Mouse (Mus musculus): Measurements from ENCODE around the gene Fyn. TPM values are rescaled to one million over a fixed set of nuclear protein-coding genes. Genes with fewer than 3 reads are reported as not detected.
A peak's percentile ranks its signal among the peaks of the same experiment; 100 is the strongest.

The Fyn gene
- total and polyA plus RNA-seq, 2 experiments from 2014 or later: 10.8 to 24.1 TPM

- ATAC-seq (ENCODE audit: insufficient read depth, low read depth) (no peak), DNase-seq (ENCODE audit: low spot score) (no peak)
- WGBS: 82% methylated on average over 4 of the region's 4 CpGs
- peaks cover 7% of the 10 kb centered on the region for H3K36me3 ChIP-seq (replicated peaks; ENCODE audit: control insufficient read depth, insufficient read depth, low read length)
- H3K4me3 ChIP-seq (ENCODE audit: low read depth, low read length): no peak overlapping the region
- H3K4me1 ChIP-seq (ENCODE audit: control insufficient read depth, insufficient read depth): peaks cover 26% of the 10 kb centered on the region
- H3K27me3 ChIP-seq (ENCODE audit: control insufficient read depth, insufficient read depth, low read length): no peaks in the 10 kb centered on the region
- H3K9ac ChIP-seq (replicated peaks; ENCODE audit: low read depth, low read length): no peak overlapping the region
- TF ChIP-seq EP300 (IDR thresholded peaks at IDR 0.05; ENCODE audit: low read depth) (no peak), CTCF (IDR thresholded peaks at IDR 0.05; ENCODE audit: low read depth) (no peak)
- no peaks in the 10 kb centered on the region for H3K9me3 ChIP-seq (replicated peaks; ENCODE audit: control insufficient read depth, low read length)
- H3K4me2 ChIP-seq (ENCODE audit: low read depth, low read length): no peak overlapping the region
- H3K27ac ChIP-seq (ENCODE audit: low read depth): no peak overlapping the region
These were observed 35.5 kb downstream of the Fyn start for GRCm38 (mm10) chr10:39404175-39404574.

- DNase-seq (ENCODE audit: low spot score): no peak
- H3K36me3 ChIP-seq (replicated peaks; ENCODE audit: control insufficient read depth, insufficient read depth, low read length): no peaks in the 10 kb centered on the region; the same call in 1 of the 2 replicates
- ATAC-seq (ENCODE audit: insufficient read depth, low read depth): peak; percentile 42
- no peaks in the 10 kb centered on the region for H3K27me3 ChIP-seq (ENCODE audit: control insufficient read depth, insufficient read depth, low read length)
- TF ChIP-seq CTCF (IDR thresholded peaks at IDR 0.05; ENCODE audit: low read depth): no peak
- no peak for TF ChIP-seq EP300 (IDR thresholded peaks at IDR 0.05; ENCODE audit: low read depth)
- H3K27ac ChIP-seq (ENCODE audit: low read depth): peak overlapping the region; percentile 20; the same call in 1 of the 2 replicates
- 36% methylated on average over 10 of the region's 10 CpGs for WGBS
- H3K4me1 ChIP-seq (ENCODE audit: control insufficient read depth, insufficient read depth): peaks cover 37% of the 10 kb centered on the region
- H3K9ac ChIP-seq (replicated peaks; ENCODE audit: low read depth, low read length): peak overlapping the region; percentile 28; the same call in 1 of the 2 replicates
- H3K9me3 ChIP-seq (replicated peaks; ENCODE audit: control insufficient read depth, low read length): no peaks in the 10 kb centered on the region
- no peak overlapping the region for H3K4me3 ChIP-seq (ENCODE audit: low read depth, low read length)
- H3K4me2 ChIP-seq (ENCODE audit: low read depth, low read length): peak overlapping the region; percentile 22; the same call in 1 of the 2 replicates
These were observed 37.5 kb downstream of the Fyn start for GRCm38 (mm10) chr10:39405982-39406797.

GRCm38 (mm10) chr10:39406798-39407189 is 38.1 kb downstream of the Fyn start:
- 13% methylated on average over 7 of the region's 7 CpGs for WGBS
- Histone ChIP-seq H3K4me1 (ENCODE audit: control insufficient read depth, insufficient read depth) (peaks cover 39% of the 10 kb centered on the region), H3K4me2 (ENCODE audit: low read depth, low read length) (peak overlapping the region; percentile 22; the same call in 1 of the 2 replicates)

GRCm38 (mm10) chr10:39407553-39407952 is 38.9 kb downstream of the Fyn start:
- Histone ChIP-seq H3K4me2 (ENCODE audit: low read depth, low read length) (no peak overlapping the region), H3K36me3 (replicated peaks; ENCODE audit: control insufficient read depth, insufficient read depth, low read length) (no peaks in the 10 kb centered on the region; the same call in 1 of the 2 replicates), H3K9ac (replicated peaks; ENCODE audit: low read depth, low read length) (no peak overlapping the region), H3K27me3 (ENCODE audit: control insufficient read depth, insufficient read depth, low read length) (no peaks in the 10 kb centered on the region), H3K9me3 (replicated peaks; ENCODE audit: control insufficient read depth, low read length) (no peaks in the 10 kb centered on the region), H3K4me3 (ENCODE audit: low read depth, low read length) (no peak overlapping the region), H3K4me1 (ENCODE audit: control insufficient read depth, insufficient read depth) (peaks cover 47% of the 10 kb centered on the region), H3K27ac (ENCODE audit: low read depth) (no peak overlapping the region)
- DNase-seq (ENCODE audit: low spot score) (no peak), ATAC-seq (ENCODE audit: insufficient read depth, low read depth) (no peak)
- WGBS: 97% methylated on average over 2 of the region's 2 CpGs
- TF ChIP-seq EP300 (IDR thresholded peaks at IDR 0.05; ENCODE audit: low read depth): no peak
- no peak for TF ChIP-seq CTCF (IDR thresholded peaks at IDR 0.05; ENCODE audit: low read depth)

More at GRCm38 (mm10) chr10:39406798-39407189, 38.1 kb downstream of the Fyn start:
- H3K9ac ChIP-seq (replicated peaks; ENCODE audit: low read depth, low read length): no peak overlapping the region
- ATAC-seq (ENCODE audit: insufficient read depth, low read depth) (no peak), DNase-seq (ENCODE audit: low spot score) (no peak)
- no peaks in the 10 kb centered on the region; the same call in 1 of the 2 replicates for H3K36me3 ChIP-seq (replicated peaks; ENCODE audit: control insufficient read depth, insufficient read depth, low read length)
- H3K27ac ChIP-seq (ENCODE audit: low read depth): peak overlapping the region; percentile 20; the same call in 1 of the 2 replicates
- no peaks in the 10 kb centered on the region for H3K27me3 ChIP-seq (ENCODE audit: control insufficient read depth, insufficient read depth, low read length)
- TF ChIP-seq EP300 (IDR thresholded peaks at IDR 0.05; ENCODE audit: low read depth) (no peak), CTCF (IDR thresholded peaks at IDR 0.05; ENCODE audit: low read depth) (no peak)
- no peaks in the 10 kb centered on the region for H3K9me3 ChIP-seq (replicated peaks; ENCODE audit: control insufficient read depth, low read length)
- H3K4me3 ChIP-seq (ENCODE audit: low read depth, low read length): no peak overlapping the region

GRCm38 (mm10) chr10:39409602-39410001 is 40.9 kb downstream of the Fyn start:
- Histone ChIP-seq H3K9me3 (replicated peaks; ENCODE audit: control insufficient read depth, low read length) (no peaks in the 10 kb centered on the region), H3K9ac (replicated peaks; ENCODE audit: low read depth, low read length) (no peak overlapping the region), H3K36me3 (replicated peaks; ENCODE audit: control insufficient read depth, insufficient read depth, low read length) (no peaks in the 10 kb centered on the region), H3K4me3 (ENCODE audit: low read depth, low read length) (no peak overlapping the region), H3K4me2 (ENCODE audit: low read depth, low read length) (no peak overlapping the region), H3K27me3 (ENCODE audit: control insufficient read depth, insufficient read depth, low read length) (no peaks in the 10 kb centered on the region), H3K4me1 (ENCODE audit: control insufficient read depth, insufficient read depth) (peaks cover 41% of the 10 kb centered on the region), H3K27ac (ENCODE audit: low read depth) (no peak overlapping the region; the same call in 1 of the 2 replicates)
- TF ChIP-seq CTCF (IDR thresholded peaks at IDR 0.05; ENCODE audit: low read depth): no peak
- TF ChIP-seq EP300 (IDR thresholded peaks at IDR 0.05; ENCODE audit: low read depth): no peak
- ATAC-seq (ENCODE audit: insufficient read depth, low read depth) (no peak), DNase-seq (ENCODE audit: low spot score) (no peak)
- 48% methylated on average over 7 of the region's 7 CpGs for WGBS
